Mouse (Mus musculus) liver, postnatal 0 days (tissue): ENCODE measurements around the gene Abcf2.

ENCODE experiments used
- CTCF ChIP-seq: sonication (generic); IDR thresholded peaks from 2 replicates; pipeline ENCODE4 v1.5.1; 2016; ENCODE audit warnings: antibody characterized with exemption, low read depth
- EP300 ChIP-seq: IDR thresholded peaks from 2 replicates; pipeline ENCODE4 v1.6.1; 2016; ENCODE audit warnings: antibody characterized with exemption, low read depth, mild to moderate bottlenecking

- TF ChIP-seq CTCF: no peak
- TF ChIP-seq EP300: no peak
These were observed 23.5 kb downstream of the Abcf2 start for GRCm38 (mm10) chr5:24553621-24554244.
